Mouse (Mus musculus): ENCODE results near the gene Fbxo33. TPM values are rescaled to one million over a fixed set of nuclear protein-coding genes. Genes with fewer than 3 reads are reported as not detected.

Fbxo33 gene
- polyA plus RNA-seq, 1 experiment from 2014 or later = 10.6 TPM

- peak; percentile 9 for ATAC-seq (ENCODE audit: low FRiP score)
- Histone ChIP-seq H3K9me3 (replicated peaks) (no peaks in the 10 kb centered on the region), H3K27ac (peak overlapping the region; percentile 95), H3K4me2 (replicated peaks) (peak overlapping the region; percentile 78), H3K4me1 (peaks cover 21% of the 10 kb centered on the region), H3K4me3 (peak overlapping the region; percentile 93), H3K27me3 (no peaks in the 10 kb centered on the region), H3K36me3 (no peaks in the 10 kb centered on the region), H3K9ac (peak overlapping the region; percentile 90)
- under 1% methylated on average over 65 of the region's 69 CpGs for WGBS
Observed at GRCm38 (mm10) chr12:59218640-59219321, 744 bp downstream of the Fbxo33 start.

GRCm38 (mm10) chr12:59217331-59217730 is 2.2 kb downstream of the Fbxo33 start:
- Histone ChIP-seq H3K4me2 (replicated peaks) (peak overlapping the region; percentile 78), H3K9ac (0 out of 2 replicates have a peak overlapping the region, but pooled peaks have one; percentile 90)
- WGBS = 77% methylated on average over 3 of the region's 3 CpGs

GRCm38 (mm10) chr12:59216676-59217266 is 2.8 kb downstream of the Fbxo33 start:
- H3K27me3 ChIP-seq = no peaks in the 10 kb centered on the region
- H3K9ac ChIP-seq = no peak overlapping the region
- no peak overlapping the region for H3K27ac ChIP-seq
- H3K4me1 ChIP-seq = peaks cover 21% of the 10 kb centered on the region
- peak overlapping the region; percentile 78; the same call in 1 of the 2 replicates for H3K4me2 ChIP-seq (replicated peaks)
- ATAC-seq (ENCODE audit: low FRiP score) = no peak
- 88% methylated on average over 6 of the region's 6 CpGs for WGBS
- no peaks in the 10 kb centered on the region for H3K9me3 ChIP-seq (replicated peaks)
- no peak overlapping the region for H3K4me3 ChIP-seq
- H3K36me3 ChIP-seq = peaks cover 2% of the 10 kb centered on the region; the same call in 1 of the 2 replicates

More at GRCm38 (mm10) chr12:59217331-59217730, 2.2 kb downstream of the Fbxo33 start:
- Histone ChIP-seq H3K4me3 (0 out of 2 replicates have a peak overlapping the region, but pooled peaks have one; percentile 93), H3K27me3 (no peaks in the 10 kb centered on the region), H3K27ac (no peak overlapping the region), H3K36me3 (no peaks in the 10 kb centered on the region), H3K9me3 (replicated peaks) (no peaks in the 10 kb centered on the region), H3K4me1 (peaks cover 21% of the 10 kb centered on the region)
- no peak for ATAC-seq (ENCODE audit: low FRiP score)

GRCm38 (mm10) chr12:59216176-59216575 is 3.3 kb downstream of the Fbxo33 start:
- peaks cover 21% of the 10 kb centered on the region for H3K4me1 ChIP-seq
- H3K4me2 ChIP-seq (replicated peaks) = no peak overlapping the region
- no peaks in the 10 kb centered on the region for H3K27me3 ChIP-seq
- H3K27ac ChIP-seq = no peak overlapping the region
- H3K4me3 ChIP-seq = no peak overlapping the region
- no peaks in the 10 kb centered on the region for H3K9me3 ChIP-seq (replicated peaks)
- 95% methylated on average over 4 of the region's 4 CpGs for WGBS
- ATAC-seq (ENCODE audit: low FRiP score) = no peak
- peaks cover 8% of the 10 kb centered on the region; the same call in 1 of the 2 replicates for H3K36me3 ChIP-seq
- no peak overlapping the region for H3K9ac ChIP-seq

- WGBS = 90% methylated on average over 1 of the region's 1 CpGs
- Histone ChIP-seq H3K9me3 (replicated peaks) (no peaks in the 10 kb centered on the region), H3K9ac (no peak overlapping the region), H3K27me3 (no peaks in the 10 kb centered on the region), H3K4me3 (no peak overlapping the region), H3K36me3 (peaks cover 27% of the 10 kb centered on the region), H3K4me2 (replicated peaks) (no peak overlapping the region), H3K4me1 (no peaks in the 10 kb centered on the region), H3K27ac (no peak overlapping the region)
- ATAC-seq (ENCODE audit: low FRiP score) = no peak
Observed at GRCm38 (mm10) chr12:59207814-59208213, 11.7 kb downstream of the Fbxo33 start.

- H3K27me3 ChIP-seq = no peaks in the 10 kb centered on the region
- no peak overlapping the region for H3K9ac ChIP-seq
- peaks cover 27% of the 10 kb centered on the region for H3K36me3 ChIP-seq
- H3K9me3 ChIP-seq (replicated peaks) = no peaks in the 10 kb centered on the region
- no peak overlapping the region for H3K4me3 ChIP-seq
- no peak overlapping the region for H3K4me2 ChIP-seq (replicated peaks)
- H3K27ac ChIP-seq = no peak overlapping the region
- ATAC-seq (ENCODE audit: low FRiP score) = no peak
- WGBS = 95% methylated on average over 3 of the region's 3 CpGs
- H3K4me1 ChIP-seq = no peaks in the 10 kb centered on the region
Observed at GRCm38 (mm10) chr12:59207000-59207390, 12.5 kb downstream of the Fbxo33 start.

- no peak overlapping the region for H3K4me3 ChIP-seq
- no peak overlapping the region for H3K9ac ChIP-seq
- 90% methylated on average over 4 of the region's 4 CpGs for WGBS
- no peak overlapping the region for H3K4me2 ChIP-seq (replicated peaks)
- no peaks in the 10 kb centered on the region for H3K9me3 ChIP-seq (replicated peaks)
- no peaks in the 10 kb centered on the region for H3K27me3 ChIP-seq
- no peak for ATAC-seq (ENCODE audit: low FRiP score)
- no peak overlapping the region for H3K27ac ChIP-seq
- no peaks in the 10 kb centered on the region for H3K4me1 ChIP-seq
- peaks cover 22% of the 10 kb centered on the region for H3K36me3 ChIP-seq
Observed at GRCm38 (mm10) chr12:59206208-59206999, 13.1 kb downstream of the Fbxo33 start.

- 95% methylated on average over 6 of the region's 6 CpGs for WGBS
- no peak for ATAC-seq (ENCODE audit: low FRiP score)
- Histone ChIP-seq H3K27me3 (no peaks in the 10 kb centered on the region), H3K4me2 (replicated peaks) (no peak overlapping the region), H3K27ac (no peak overlapping the region), H3K9me3 (replicated peaks) (no peaks in the 10 kb centered on the region), H3K4me3 (no peak overlapping the region), H3K4me1 (no peaks in the 10 kb centered on the region), H3K36me3 (peaks cover 22% of the 10 kb centered on the region), H3K9ac (no peak overlapping the region)
Observed at GRCm38 (mm10) chr12:59205571-59205970, 14.0 kb downstream of the Fbxo33 start.

GRCm38 (mm10) chr12:59199361-59199760 is 20.2 kb downstream of the Fbxo33 start:
- no peaks in the 10 kb centered on the region for H3K4me1 ChIP-seq
- H3K27me3 ChIP-seq = no peaks in the 10 kb centered on the region
- no peak overlapping the region for H3K4me2 ChIP-seq (replicated peaks)
- H3K27ac ChIP-seq = no peak overlapping the region
- WGBS = 93% methylated on average over 2 of the region's 2 CpGs
- H3K36me3 ChIP-seq = peaks cover 27% of the 10 kb centered on the region
- no peak overlapping the region for H3K9ac ChIP-seq
- no peaks in the 10 kb centered on the region for H3K9me3 ChIP-seq (replicated peaks)
- no peak overlapping the region for H3K4me3 ChIP-seq
- ATAC-seq (ENCODE audit: low FRiP score) = no peak

GRCm38 (mm10) chr12:59198750-59199149 is 20.8 kb downstream of the Fbxo33 start:
- H3K27me3 ChIP-seq = no peaks in the 10 kb centered on the region
- H3K27ac ChIP-seq = no peak overlapping the region
- H3K36me3 ChIP-seq = peaks cover 22% of the 10 kb centered on the region
- no peak overlapping the region for H3K4me2 ChIP-seq (replicated peaks)
- no peaks in the 10 kb centered on the region for H3K4me1 ChIP-seq
- 85% methylated on average over 4 of the region's 4 CpGs for WGBS
- H3K9me3 ChIP-seq (replicated peaks) = no peaks in the 10 kb centered on the region
- no peak for ATAC-seq (ENCODE audit: low FRiP score)
- H3K4me3 ChIP-seq = no peak overlapping the region
- no peak overlapping the region for H3K9ac ChIP-seq

- H3K36me3 ChIP-seq = peaks cover 22% of the 10 kb centered on the region
- WGBS = 82% methylated on average over 4 of the region's 4 CpGs
- no peak overlapping the region for H3K9ac ChIP-seq
- H3K27ac ChIP-seq = no peak overlapping the region
- H3K4me3 ChIP-seq = no peak overlapping the region
- H3K4me1 ChIP-seq = no peaks in the 10 kb centered on the region
- no peaks in the 10 kb centered on the region for H3K27me3 ChIP-seq
- H3K9me3 ChIP-seq (replicated peaks) = no peaks in the 10 kb centered on the region
- ATAC-seq (ENCODE audit: low FRiP score) = no peak
- no peak overlapping the region for H3K4me2 ChIP-seq (replicated peaks)
Observed at GRCm38 (mm10) chr12:59195941-59196340, 23.6 kb downstream of the Fbxo33 start.

GRCm38 (mm10) chr12:59195065-59195464 is 24.5 kb downstream of the Fbxo33 start:
- Histone ChIP-seq H3K4me1 (no peaks in the 10 kb centered on the region), H3K9ac (no peak overlapping the region), H3K27ac (no peak overlapping the region), H3K4me3 (no peak overlapping the region), H3K36me3 (peaks cover 21% of the 10 kb centered on the region), H3K27me3 (no peaks in the 10 kb centered on the region), H3K9me3 (replicated peaks) (no peaks in the 10 kb centered on the region), H3K4me2 (replicated peaks) (no peak overlapping the region)
- no peak for ATAC-seq (ENCODE audit: low FRiP score)
- WGBS = 86% methylated on average over 4 of the region's 4 CpGs

All from hindbrain, embryonic 12.5 days (tissue).